Mouse (Mus musculus): Measurements from ENCODE around the gene Asrgl1. TPM values are rescaled to one million over a fixed set of nuclear protein-coding genes. Genes with fewer than 3 reads are reported as not detected.
"Not testable (repeated sequence)": the region's sequence is repeated elsewhere in the genome, so short reads cannot be mapped to it uniquely, and the experiment has no call there.

The Asrgl1 gene
- total and polyA plus RNA-seq, 2 experiments: 1.7 to 7.6 TPM

DNA sequence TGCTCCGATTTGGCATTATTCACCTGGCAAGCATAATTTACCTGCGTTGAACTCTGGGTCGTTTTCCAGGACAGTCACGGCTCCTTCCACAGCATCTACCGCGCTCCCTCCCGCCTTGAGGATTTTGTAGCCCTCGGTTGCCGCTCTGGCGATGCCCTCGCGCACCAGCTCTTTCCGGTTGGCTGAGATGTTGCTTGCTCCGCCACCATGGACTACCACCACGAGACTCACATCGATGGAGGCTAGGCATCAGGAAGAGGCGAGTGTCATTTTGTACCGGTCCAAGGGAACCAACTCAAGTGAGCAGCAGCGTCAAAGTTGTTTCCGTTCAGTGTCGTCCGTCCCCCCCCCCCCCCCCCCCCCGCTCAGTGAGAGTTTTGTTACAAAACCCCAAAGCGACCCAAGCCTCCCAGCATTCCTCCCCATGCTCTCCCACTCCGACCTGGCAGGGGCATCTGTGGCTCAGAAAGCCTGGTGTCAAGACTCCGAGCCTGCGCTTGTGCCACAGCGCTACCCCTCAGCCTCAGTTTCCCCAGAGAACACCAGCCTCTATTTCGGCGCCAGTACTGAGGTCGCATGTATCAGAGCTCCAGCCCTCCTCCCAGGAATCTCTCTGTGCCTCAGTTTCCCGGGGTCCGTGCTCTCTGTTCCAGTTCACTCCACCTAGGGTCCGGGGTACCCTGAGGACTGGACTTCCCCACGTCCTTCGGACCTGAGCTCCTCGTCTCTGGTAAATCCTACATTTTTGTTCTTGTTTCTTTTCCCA is 507 bp downstream of the Asrgl1 start:
- 2% methylated on average over 36 of the region's 37 CpGs for WGBS
- peak; percentile 26 for DNase-seq (ENCODE audit: extremely low read depth, low read depth, low spot score)
- H3K36me3 ChIP-seq (ENCODE audit: control insufficient read depth, insufficient read depth, low read length): no peaks in the 10 kb centered on the region
- H3K27me3 ChIP-seq (ENCODE audit: control insufficient read depth, insufficient read depth, low read length): no peaks in the 10 kb centered on the region
- H3K79me2 ChIP-seq (ENCODE audit: control insufficient read depth, insufficient read depth, low read length): no peaks in the 10 kb centered on the region
- H3K27ac ChIP-seq (replicated peaks; ENCODE audit: insufficient read depth, low read depth, low read length): peak overlapping the region; percentile 7; the same call in 1 of the 2 replicates
- H3K4me3 ChIP-seq (ENCODE audit: insufficient read depth, low read depth, low read length): peak overlapping the region; percentile 76
- peak overlapping the region; percentile 76 for H3K9ac ChIP-seq (ENCODE audit: low read depth, low read length)
- TF ChIP-seq POLR2A (IDR thresholded peaks at IDR 0.05; ENCODE audit: extremely low read depth, insufficient read depth, low read length): no peak
- TF ChIP-seq CTCF (IDR thresholded peaks at IDR 0.05; ENCODE audit: low read depth, low read length): no peak
- 0 out of 2 replicates have a peak, but pooled peaks cover 3% of the 10 kb centered on the region for H3K4me1 ChIP-seq (ENCODE audit: control insufficient read depth, insufficient read depth, low read length)

GRCm38 (mm10) chr19:9129996-9130395 is 5.4 kb downstream of the Asrgl1 start:
- no peaks in the 10 kb centered on the region for H3K79me2 ChIP-seq (ENCODE audit: control insufficient read depth, insufficient read depth, low read length)
- H3K4me3 ChIP-seq (ENCODE audit: insufficient read depth, low read depth, low read length): no peak overlapping the region
- 0 out of 2 replicates have a peak, but pooled peaks cover 3% of the 10 kb centered on the region for H3K4me1 ChIP-seq (ENCODE audit: control insufficient read depth, insufficient read depth, low read length)
- H3K36me3 ChIP-seq (ENCODE audit: control insufficient read depth, insufficient read depth, low read length): no peaks in the 10 kb centered on the region
- no peaks in the 10 kb centered on the region for H3K27me3 ChIP-seq (ENCODE audit: control insufficient read depth, insufficient read depth, low read length)
- H3K27ac ChIP-seq (replicated peaks; ENCODE audit: insufficient read depth, low read depth, low read length): no peak overlapping the region
- DNase-seq (ENCODE audit: extremely low read depth, low read depth, low spot score): no peak
- no peak for TF ChIP-seq POLR2A (IDR thresholded peaks at IDR 0.05; ENCODE audit: extremely low read depth, insufficient read depth, low read length)
- no peak for TF ChIP-seq CTCF (IDR thresholded peaks at IDR 0.05; ENCODE audit: low read depth, low read length)
- 26% methylated on average over 1 of the region's 1 CpGs for WGBS
- H3K9ac ChIP-seq (ENCODE audit: low read depth, low read length): no peak overlapping the region

- 64% methylated on average over 4 of the region's 4 CpGs for WGBS
- no peaks in the 10 kb centered on the region for H3K36me3 ChIP-seq (ENCODE audit: control insufficient read depth, insufficient read depth, low read length)
- H3K4me3 ChIP-seq (ENCODE audit: insufficient read depth, low read depth, low read length): no peak overlapping the region
- no peaks in the 10 kb centered on the region for H3K79me2 ChIP-seq (ENCODE audit: control insufficient read depth, insufficient read depth, low read length)
- DNase-seq (ENCODE audit: extremely low read depth, low read depth, low spot score): no peak
- H3K4me1 ChIP-seq (ENCODE audit: control insufficient read depth, insufficient read depth, low read length): no peaks in the 10 kb centered on the region
- no peak for TF ChIP-seq POLR2A (IDR thresholded peaks at IDR 0.05; ENCODE audit: extremely low read depth, insufficient read depth, low read length)
- no peak for TF ChIP-seq CTCF (IDR thresholded peaks at IDR 0.05; ENCODE audit: low read depth, low read length)
- no peak overlapping the region for H3K9ac ChIP-seq (ENCODE audit: low read depth, low read length)
- no peak overlapping the region for H3K27ac ChIP-seq (replicated peaks; ENCODE audit: insufficient read depth, low read depth, low read length)
- H3K27me3 ChIP-seq (ENCODE audit: control insufficient read depth, insufficient read depth, low read length): no peaks in the 10 kb centered on the region
These were observed 6.8 kb downstream of the Asrgl1 start for GRCm38 (mm10) chr19:9128499-9129194.

DNA sequence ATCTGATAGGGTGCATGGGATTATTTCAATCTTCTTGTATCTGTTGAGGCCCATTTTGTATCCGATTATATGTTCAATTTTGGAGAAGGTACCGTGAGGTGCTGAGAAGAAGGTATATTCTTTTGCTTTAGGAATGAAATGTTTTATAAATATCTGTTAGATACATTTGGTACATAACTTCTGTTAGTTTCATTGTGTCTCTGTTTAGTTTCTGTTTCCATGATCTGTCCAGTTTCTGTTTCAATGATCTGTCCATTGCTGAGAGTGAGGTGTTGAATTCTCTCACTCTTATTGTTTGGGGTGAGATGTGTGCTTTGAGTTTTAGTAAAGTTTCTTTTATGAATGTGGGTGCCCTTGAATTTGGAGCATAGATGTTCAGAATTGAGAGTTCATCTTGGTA is 11.4 kb downstream of the Asrgl1 start:
- not testable (repeated sequence) for H3K79me2 ChIP-seq (ENCODE audit: control insufficient read depth, insufficient read depth, low read length); H3K9ac ChIP-seq (ENCODE audit: low read depth, low read length); H3K4me1 ChIP-seq (ENCODE audit: control insufficient read depth, insufficient read depth, low read length); H3K36me3 ChIP-seq (ENCODE audit: control insufficient read depth, insufficient read depth, low read length); H3K27ac ChIP-seq (replicated peaks; ENCODE audit: insufficient read depth, low read depth, low read length); H3K27me3 ChIP-seq (ENCODE audit: control insufficient read depth, insufficient read depth, low read length); H3K4me3 ChIP-seq (ENCODE audit: insufficient read depth, low read depth, low read length); DNase-seq (ENCODE audit: extremely low read depth, low read depth, low spot score)
- 97% methylated on average over 2 of the region's 2 CpGs for WGBS

DNA sequence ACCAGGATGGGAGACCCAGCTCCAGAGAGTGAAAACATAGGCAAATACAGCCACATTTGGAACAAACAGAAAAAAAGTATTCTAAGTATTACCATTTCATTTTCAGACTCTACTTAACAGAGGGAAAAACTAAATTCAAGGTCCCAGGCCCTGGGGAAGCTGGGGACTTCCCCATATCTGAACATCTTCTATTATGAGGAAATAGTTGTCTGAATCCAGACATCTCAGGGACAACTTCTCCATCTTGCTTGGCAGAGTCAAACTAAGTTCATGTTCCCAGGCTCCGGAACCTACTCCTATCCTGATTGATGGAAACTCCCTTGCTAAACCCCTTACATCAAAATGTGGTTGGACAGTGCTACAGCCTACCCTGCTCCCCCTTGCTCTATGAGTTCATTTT is 13.0 kb downstream of the Asrgl1 start:
- H3K9ac ChIP-seq (ENCODE audit: low read depth, low read length): no peak overlapping the region
- DNase-seq (ENCODE audit: extremely low read depth, low read depth, low spot score): no peak
- H3K36me3 ChIP-seq (ENCODE audit: control insufficient read depth, insufficient read depth, low read length): no peaks in the 10 kb centered on the region
- no peaks in the 10 kb centered on the region for H3K27me3 ChIP-seq (ENCODE audit: control insufficient read depth, insufficient read depth, low read length)
- no peak for TF ChIP-seq POLR2A (IDR thresholded peaks at IDR 0.05; ENCODE audit: extremely low read depth, insufficient read depth, low read length)
- no peak for TF ChIP-seq CTCF (IDR thresholded peaks at IDR 0.05; ENCODE audit: low read depth, low read length)
- WGBS: 96% methylated on average over 1 of the region's 1 CpGs
- peaks cover 4% of the 10 kb centered on the region for H3K4me1 ChIP-seq (ENCODE audit: control insufficient read depth, insufficient read depth, low read length)
- H3K27ac ChIP-seq (replicated peaks; ENCODE audit: insufficient read depth, low read depth, low read length): no peak overlapping the region
- no peak overlapping the region for H3K4me3 ChIP-seq (ENCODE audit: insufficient read depth, low read depth, low read length)
- no peaks in the 10 kb centered on the region for H3K79me2 ChIP-seq (ENCODE audit: control insufficient read depth, insufficient read depth, low read length)

All from liver, adult 2 months (tissue).